Mouse (Mus musculus) CH12.LX (cell line): ENCODE results near the gene Ifnl3.

Experiments
- CTCF ChIP-seq, 2 experiments: IDR thresholded peaks in 1 of 2; conservative IDR thresholded peaks in 1 of 2; 2 replicates each; pipeline ENCODE4 v1.5.1; 2011 to 2012; ENCODE audit warnings: low read depth in 2 of 2, low read length in 2 of 2, improper control_type of control experiment in 1 of 2, inconsistent platforms in 1 of 2, mild to moderate bottlenecking in 1 of 2, moderate library complexity in 1 of 2
- EP300 ChIP-seq: IDR thresholded peaks from 2 replicates; pipeline ENCODE4 v1.6.1; 2011; ENCODE audit warnings: low read length, improper control_type of control experiment
- GABPA ChIP-seq: IDR thresholded peaks from 2 replicates; pipeline ENCODE4 v1.6.1; 2012; ENCODE audit warnings: low read depth, low read length, improper control_type of control experiment, inconsistent platforms; ENCODE audit not compliant: insufficient replicate concordance
- JUND ChIP-seq: conservative IDR thresholded peaks from 2 replicates; pipeline ENCODE4 v1.6.1; 2011; ENCODE audit warnings: low read depth, low read length, improper control_type of control experiment
- MAFK ChIP-seq: IDR thresholded peaks from 2 replicates; pipeline ENCODE4 v1.6.1; 2011; ENCODE audit warnings: low read length, improper control_type of control experiment; ENCODE audit not compliant: insufficient replicate concordance
- MEF2A ChIP-seq: IDR thresholded peaks from 2 replicates; pipeline ENCODE4 v1.6.1; 2014; ENCODE audit warnings: low read depth, mild to moderate bottlenecking, inconsistent platforms, low read length, improper control_type of control experiment, borderline replicate concordance
- NRF1 ChIP-seq: IDR thresholded peaks from 2 replicates; pipeline ENCODE4 v1.6.1; 2014; ENCODE audit warnings: low read depth, mild to moderate bottlenecking, inconsistent platforms, low read length, improper control_type of control experiment, moderate library complexity
- POLR2A ChIP-seq: IDR thresholded peaks from 2 replicates; pipeline ENCODE4 v1.6.1; 2011; ENCODE audit warnings: low read depth, mild to moderate bottlenecking, improper control_type of control experiment, low read length
- SMC3 ChIP-seq: IDR thresholded peaks from 2 replicates; pipeline ENCODE4 v1.6.1; 2011; ENCODE audit warnings: low read depth, low read length, improper control_type of control experiment
- TCF12 ChIP-seq: IDR thresholded peaks from 2 replicates; pipeline ENCODE4 v1.6.1; 2014; ENCODE audit warnings: low read depth, mild to moderate bottlenecking, inconsistent platforms, low read length, improper control_type of control experiment
- USF1 ChIP-seq: IDR thresholded peaks from 2 replicates; pipeline ENCODE4 v1.6.1; 2014; ENCODE audit warnings: low read depth, mild to moderate bottlenecking, inconsistent platforms, low read length, improper control_type of control experiment

DNA sequence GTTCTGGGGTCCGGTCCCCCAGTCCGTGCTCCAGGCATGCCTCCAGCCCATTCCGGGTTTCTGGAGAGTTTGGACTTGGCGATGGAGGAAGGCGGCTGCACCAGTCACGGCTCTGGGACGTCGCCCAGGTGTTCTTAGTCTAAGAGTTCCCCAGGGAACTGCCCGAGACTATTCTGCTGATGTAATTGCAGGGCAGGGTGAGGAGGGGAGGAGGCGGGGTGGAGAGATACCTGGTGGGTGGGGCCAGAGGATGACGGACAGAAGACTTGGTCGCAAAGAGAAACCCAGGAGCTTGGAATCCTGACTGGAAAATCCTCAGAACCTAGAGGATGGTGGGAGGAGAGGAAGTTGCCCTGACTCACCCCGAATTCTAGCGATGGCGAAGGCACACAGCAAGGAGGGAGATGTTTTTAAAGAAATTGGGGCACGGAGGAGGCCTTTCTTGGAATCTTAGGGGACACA is 34.6 kb upstream of the Ifnl3 start:
- no peak for TF ChIP-seq CTCF (conservative IDR thresholded peaks at IDR 0.05 in 1 of 2, IDR thresholded peaks at IDR 0.05 in 1 of 2; ENCODE audit: low read depth in 2 of 2, low read length in 2 of 2)
- TF ChIP-seq JUND = no peak
- TF ChIP-seq GABPA = no peak
- no peak for TF ChIP-seq POLR2A
- no peak for TF ChIP-seq MAFK
- no peak for TF ChIP-seq USF1
- TF ChIP-seq EP300 = 0 out of 2 replicates have a peak, but pooled peaks have one; percentile 40
- TF ChIP-seq NRF1 = no peak
- peak; percentile 75 for TF ChIP-seq TCF12
- no peak for TF ChIP-seq SMC3
- TF ChIP-seq MEF2A = peak; percentile 35; the same call in 1 of the 2 replicates
